Mouse (Mus musculus): ENCODE measurements around the gene Lrcol1.

Gene Lrcol1

DNA sequence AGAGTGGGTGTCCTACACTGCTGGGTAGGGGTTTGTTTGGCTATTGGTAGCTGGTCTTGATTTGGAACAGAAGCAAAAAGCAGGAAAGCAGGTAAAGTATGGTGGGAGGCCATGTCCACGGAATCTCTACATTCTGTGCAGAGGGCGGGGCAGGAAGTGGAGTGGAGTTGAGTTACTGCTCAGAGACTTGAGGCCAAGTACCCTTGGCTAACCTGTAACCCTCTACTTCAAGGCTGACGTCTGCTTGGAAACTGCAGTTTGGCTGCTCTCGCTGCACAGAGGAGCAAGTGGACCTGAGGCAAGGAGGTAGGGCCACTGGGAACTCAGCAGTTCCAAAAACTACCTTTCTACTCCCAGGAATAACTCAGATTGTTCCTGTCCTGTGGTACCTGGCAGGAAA, at the start of gene Lrcol1:
Lrcol1 (plus strand) TSS at position 207 of the 400 bp plus-strand sequence.
- no peak for DNase-seq

DNA sequence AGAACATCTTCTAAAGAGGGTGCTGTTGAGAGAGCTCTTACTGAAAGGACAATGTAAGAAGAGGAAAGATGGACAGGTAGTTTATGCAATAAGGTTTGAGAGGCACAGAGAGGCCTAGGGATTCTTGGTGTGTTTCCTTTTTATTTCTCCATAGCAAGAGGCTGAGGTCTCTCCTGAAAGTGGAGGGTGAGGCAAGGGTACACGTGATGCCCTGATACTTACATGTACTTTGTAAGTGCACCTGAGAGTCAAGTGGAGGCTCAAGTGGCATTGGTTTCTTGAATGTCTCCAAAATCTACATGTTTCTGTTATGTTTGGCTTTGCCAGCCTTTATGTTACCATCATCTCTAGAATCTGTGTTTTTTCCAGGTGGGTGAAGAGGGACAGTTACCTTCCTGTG, 47.9 kb upstream of the Lrcol1 start:
- DNase-seq = no peak

GRCm38 (mm10) chr5:110300591-110300990, 43.9 kb upstream of the Lrcol1 start:
- DNase-seq = no peak

DNA sequence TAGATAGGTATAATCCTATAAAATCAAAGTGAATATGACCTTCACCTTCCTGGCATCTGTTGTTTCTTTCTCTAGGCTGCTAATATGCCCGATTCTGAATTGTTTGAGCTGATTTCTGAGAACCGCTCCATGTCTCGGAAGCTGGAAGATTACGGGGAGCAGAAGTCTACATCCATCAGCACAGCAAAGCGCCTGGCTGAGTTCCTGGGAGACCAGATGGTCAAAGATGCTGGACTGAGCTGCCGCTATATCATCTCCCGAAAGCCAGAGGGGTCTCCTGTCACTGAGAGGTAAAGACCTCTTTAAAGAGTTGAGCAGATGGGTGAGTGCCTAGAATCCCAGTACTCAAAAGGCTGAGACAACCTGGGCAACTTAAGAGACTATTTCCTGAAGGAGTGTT, 35.7 kb upstream of the Lrcol1 start:
- peak; percentile 11 for DNase-seq

- no peak for DNase-seq
Measured at GRCm38 (mm10) chr5:110313127-110313526, 31.4 kb upstream of the Lrcol1 start.

GRCm38 (mm10) chr5:110330508-110330907, 14.0 kb upstream of the Lrcol1 start:
- no peak for DNase-seq

DNA sequence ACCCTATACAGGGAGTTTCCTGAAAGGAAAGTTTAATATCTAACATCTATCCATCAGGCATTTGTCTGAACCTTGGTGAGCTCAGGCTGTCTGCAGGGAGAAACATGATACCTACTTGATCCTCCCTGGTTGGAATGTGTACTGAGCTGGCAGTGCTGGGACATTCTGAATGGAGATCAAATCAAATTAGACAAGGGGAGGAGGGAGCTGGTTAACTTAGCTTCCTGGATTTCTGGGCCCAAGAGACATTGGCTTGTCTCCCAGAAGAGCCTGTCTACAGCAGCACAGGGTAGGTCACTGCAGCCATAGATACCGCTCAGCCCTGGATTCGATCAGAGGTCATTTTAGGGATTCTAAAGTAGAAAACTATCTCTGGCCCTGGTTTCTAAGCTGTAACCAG, 5.7 kb upstream of the Lrcol1 start:
- DNase-seq = no peak

- no peak for DNase-seq
Measured at GRCm38 (mm10) chr5:110342648-110343284, 1.8 kb upstream of the Lrcol1 start, which contains the start of gene P2rx2. Gene P2rx2 (minus strand): TSS chr5:110343212.

DNA sequence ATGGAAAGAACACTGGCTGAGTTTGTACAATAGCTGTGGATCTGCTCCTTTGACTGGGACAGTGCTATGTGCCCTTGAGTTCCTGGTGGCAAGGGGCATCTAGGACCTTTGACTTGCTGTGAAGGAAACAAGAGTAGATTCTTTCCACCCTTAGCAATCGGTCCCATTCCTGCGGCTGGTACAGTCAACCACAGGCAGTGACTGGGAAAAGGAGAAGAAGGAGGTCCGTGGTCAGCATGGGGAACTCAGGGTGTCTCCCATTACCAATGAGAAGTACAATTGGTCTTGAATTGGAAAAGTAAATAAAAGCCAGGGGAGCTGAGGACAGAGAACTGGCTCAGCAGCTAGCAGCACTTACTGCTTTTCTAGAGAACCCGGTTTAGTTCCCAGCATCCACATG, 1.0 kb downstream of the Lrcol1 start:
- no peak for DNase-seq

DNA sequence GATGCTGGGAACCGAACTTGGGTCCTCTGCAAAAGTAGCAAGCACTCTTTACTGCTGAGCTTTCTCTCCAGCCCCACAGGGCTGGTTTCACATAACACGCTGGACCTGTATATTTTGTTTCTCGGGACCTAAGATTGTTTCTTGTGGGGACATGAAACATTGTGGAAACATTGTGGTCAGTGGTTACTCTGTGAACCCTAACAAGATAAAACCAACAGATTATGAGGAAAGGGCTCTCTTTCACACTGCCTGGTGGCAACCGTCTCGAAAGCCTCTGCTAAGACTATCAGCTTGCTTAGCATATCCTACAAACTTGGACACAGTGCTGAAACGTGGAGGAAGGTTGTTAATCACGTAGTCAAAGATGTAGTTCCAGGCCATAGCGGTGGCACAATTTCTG, 2.5 kb downstream of the Lrcol1 start:
- no peak for DNase-seq

DNA sequence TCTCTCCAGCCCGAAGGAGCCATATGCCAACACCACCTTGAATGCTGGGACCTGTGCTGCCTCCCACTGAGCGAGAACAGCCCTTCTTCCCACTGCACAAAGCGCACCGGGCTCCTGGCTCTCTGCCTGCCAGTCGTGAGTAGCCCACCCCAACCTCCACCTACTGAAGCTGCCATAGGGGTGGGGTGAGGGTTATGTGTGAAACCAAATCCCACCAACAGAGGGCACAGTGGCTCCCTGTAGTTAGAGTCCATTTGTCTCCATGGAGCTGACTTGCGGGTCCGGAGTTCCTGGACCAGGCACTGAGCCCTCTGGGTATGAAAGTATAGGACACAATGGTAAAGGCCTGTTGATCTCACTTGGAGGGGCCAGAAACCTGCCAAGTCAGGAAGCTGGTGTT, 10.2 kb downstream of the Lrcol1 start:
- peak; percentile 26 for DNase-seq

GRCm38 (mm10) chr5:110357531-110358179, 13.1 kb downstream of the Lrcol1 start:
- DNase-seq = peak; percentile 88

DNA sequence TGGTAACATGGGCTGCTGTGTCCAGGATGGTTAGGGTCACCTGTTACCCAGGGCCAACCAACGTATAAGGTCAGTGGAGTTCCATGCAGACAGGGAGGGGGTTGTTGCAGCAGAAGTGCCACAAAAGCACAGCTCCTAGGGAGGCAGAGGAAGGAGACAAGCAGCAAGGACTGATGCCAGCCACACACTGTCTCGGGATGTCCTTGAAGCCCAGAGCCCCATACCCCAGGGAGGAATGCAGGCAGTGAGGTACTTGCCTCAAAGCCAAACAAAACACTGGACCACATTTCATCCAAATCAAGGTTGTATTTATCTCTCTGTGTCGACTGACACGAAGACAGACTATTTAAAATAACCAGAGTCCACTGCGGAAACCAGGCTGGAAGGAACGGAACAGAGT, 16.9 kb downstream of the Lrcol1 start:
- no peak for DNase-seq

GRCm38 (mm10) chr5:110362813-110363178, 18.3 kb downstream of the Lrcol1 start:
- no peak for DNase-seq

- DNase-seq = peak; percentile 56
Measured at GRCm38 (mm10) chr5:110363179-110363821, 18.8 kb downstream of the Lrcol1 start.

GRCm38 (mm10) chr5:110363822-110364545, 19.5 kb downstream of the Lrcol1 start:
- peak; percentile 18 for DNase-seq

DNA sequence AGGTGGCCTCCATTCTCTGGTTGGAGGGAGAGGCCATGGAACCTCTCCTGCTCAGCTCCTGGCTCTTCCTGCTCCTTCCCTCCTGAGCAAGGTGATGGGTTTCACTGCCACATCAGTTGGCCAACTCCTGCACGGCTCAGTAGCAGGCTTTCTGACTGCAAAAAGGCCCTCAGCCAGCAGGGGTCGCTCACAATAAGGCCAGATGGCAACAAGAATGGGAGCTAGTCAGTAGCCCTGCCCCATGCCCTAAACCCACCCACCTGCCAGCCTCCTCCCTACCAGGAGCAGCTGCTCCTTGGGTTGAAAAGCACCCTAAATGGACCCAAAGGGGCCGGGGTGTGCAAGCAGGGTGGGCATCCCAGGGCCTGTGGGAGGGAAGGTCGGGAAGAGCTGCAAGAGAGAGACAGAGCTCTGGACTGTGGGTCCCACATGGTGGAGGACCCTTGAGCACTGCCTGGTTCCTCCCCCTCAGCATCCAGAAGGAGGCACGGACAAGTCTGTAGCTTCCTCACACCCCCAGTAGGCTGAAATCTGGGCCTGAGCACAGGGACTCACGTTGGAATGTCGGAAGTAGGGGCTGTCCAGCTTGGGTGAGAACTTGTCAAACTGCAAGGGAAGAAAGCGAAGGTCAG, 32.4 kb downstream of the Lrcol1 start:
- peak; percentile 89 for DNase-seq

GRCm38 (mm10) chr5:110378181-110378583, 33.7 kb downstream of the Lrcol1 start:
- no peak for DNase-seq

DNA sequence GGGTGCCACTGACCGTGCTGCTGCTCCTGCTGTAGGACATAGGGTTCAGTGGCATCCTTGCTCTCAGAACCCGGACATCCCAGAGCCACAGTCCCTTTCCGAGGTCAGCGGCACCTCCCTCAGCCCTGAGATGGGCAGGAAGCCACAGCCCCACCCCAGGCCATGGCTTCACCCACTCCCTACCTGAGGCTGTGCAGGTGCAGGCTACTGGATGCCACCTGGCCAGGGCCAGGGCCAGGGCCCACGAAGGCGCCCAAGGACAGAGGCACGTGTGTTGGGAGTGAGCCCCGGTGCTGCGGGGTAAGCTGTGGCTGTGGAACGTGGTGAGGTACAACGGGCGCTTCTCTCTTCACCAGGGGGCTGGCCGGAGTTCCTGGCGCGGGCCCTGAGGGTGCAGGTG, 34.6 kb downstream of the Lrcol1 start:
- DNase-seq = no peak

DNA sequence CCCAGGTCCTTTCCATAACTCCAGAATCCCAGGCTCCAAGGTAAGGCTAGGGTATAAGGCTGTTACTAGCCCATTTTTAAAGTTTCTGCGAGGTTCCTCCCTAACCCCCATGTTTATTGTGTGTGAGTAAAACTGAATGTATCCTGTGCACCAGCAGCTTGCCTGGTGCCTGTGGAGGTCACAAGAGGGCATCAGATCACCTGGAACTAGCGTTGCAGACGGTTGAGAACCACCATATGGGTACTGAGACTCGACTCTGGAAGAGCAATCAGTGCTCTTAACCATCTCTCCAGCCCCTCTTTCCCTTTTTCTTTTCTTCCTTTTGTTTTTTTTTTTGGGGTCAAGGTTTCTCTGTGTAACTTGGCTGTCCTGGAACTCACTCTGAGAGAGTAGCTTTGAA, 35.3 kb downstream of the Lrcol1 start:
- peak; percentile 21 for DNase-seq

DNA sequence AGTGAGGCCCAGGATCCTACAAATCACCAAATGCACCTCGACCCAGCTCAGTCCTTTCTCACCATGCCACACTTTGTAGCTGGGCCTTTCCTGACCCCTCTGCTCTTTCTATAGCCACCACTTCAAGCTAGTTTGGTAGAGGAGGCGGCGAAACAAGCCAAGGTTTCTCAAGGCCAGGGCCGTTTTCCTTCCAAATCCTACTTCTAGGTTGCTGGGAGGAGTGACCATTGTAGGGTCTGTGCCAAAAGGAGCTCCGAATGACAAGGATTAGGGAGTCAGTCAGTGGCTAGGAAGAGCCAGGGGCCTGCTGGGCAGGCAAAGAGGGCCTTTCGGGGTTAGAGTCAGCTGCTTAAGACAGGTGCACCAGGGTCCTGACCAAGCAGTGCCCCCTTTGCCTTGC, 40.0 kb downstream of the Lrcol1 start:
- no peak for DNase-seq

DNA sequence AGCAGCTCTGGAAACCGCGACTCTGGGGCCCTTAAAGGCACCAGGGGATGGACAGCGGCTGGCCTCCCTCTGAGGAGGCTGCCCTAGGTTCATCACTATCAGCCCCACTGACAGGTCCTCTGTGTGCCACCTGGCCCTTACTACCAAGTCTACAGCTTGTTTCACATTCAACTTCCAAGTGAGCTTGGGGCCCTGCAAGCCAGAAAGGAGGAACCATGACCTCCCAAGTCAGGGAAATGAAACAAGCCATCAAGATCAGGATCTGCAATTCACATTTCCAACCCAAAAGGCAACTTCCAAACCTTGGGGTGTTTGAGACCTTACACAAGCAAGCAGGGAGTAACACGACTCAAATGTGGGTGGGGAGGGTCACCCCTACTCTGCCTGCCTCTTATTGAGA, 40.7 kb downstream of the Lrcol1 start:
- DNase-seq = no peak

Measured in cerebellum, adult 8-10 months (tissue).